Mouse (Mus musculus) adrenal gland, adult (tissue): ENCODE data around the gene Fam83g.
"Not testable (repeated sequence)": the region's sequence is repeated elsewhere in the genome, so short reads cannot be mapped to it uniquely, and the experiment has no call there.

Experiments used
- DNase-seq, 2 experiments: peaks; one replicate each; pipeline ENCODE4 v3.0.0; 2022 to 2023; ENCODE audit warnings: low spot score in 1 of 2; ENCODE audit not compliant: inconsistent age in 2 of 2

The Fam83g gene

GRCm38 (mm10) chr11:61683907-61684731 is at the start of gene Fam83g:
Gene Fam83g, plus strand, starts transcription at chr11:61684091.
- DNase-seq, result peak; percentile 68 to 92

GRCm38 (mm10) chr11:61636309-61636708 is 47.6 kb upstream of the Fam83g start:
- not testable (repeated sequence) for DNase-seq

GRCm38 (mm10) chr11:61637413-61637812 is 46.5 kb upstream of the Fam83g start:
- DNase-seq, result no peak

- DNase-seq, result no peak
Measured at GRCm38 (mm10) chr11:61637856-61638255, 46.0 kb upstream of the Fam83g start.

GRCm38 (mm10) chr11:61638764-61639536 is 44.9 kb upstream of the Fam83g start:
- DNase-seq, result no peak

- no peak for DNase-seq
Measured at GRCm38 (mm10) chr11:61639601-61640177, 44.2 kb upstream of the Fam83g start.

GRCm38 (mm10) chr11:61640585-61640984 is 43.3 kb upstream of the Fam83g start:
- not testable (repeated sequence) for DNase-seq

- no peak for DNase-seq
Measured at GRCm38 (mm10) chr11:61642106-61642505, 41.8 kb upstream of the Fam83g start.

GRCm38 (mm10) chr11:61643184-61643961 is 40.5 kb upstream of the Fam83g start:
- no peak for DNase-seq

- DNase-seq, result no peak
Measured at GRCm38 (mm10) chr11:61644576-61645326, 39.1 kb upstream of the Fam83g start.

GRCm38 (mm10) chr11:61645357-61645857 is 38.5 kb upstream of the Fam83g start:
- DNase-seq, result no peak

- DNase-seq, result no peak
Measured at GRCm38 (mm10) chr11:61646499-61647039, 37.3 kb upstream of the Fam83g start.

- DNase-seq, result no peak
Measured at GRCm38 (mm10) chr11:61647110-61647910, 36.6 kb upstream of the Fam83g start.

- peak in 1 of 2 experiments; percentile 60 for DNase-seq
Measured at GRCm38 (mm10) chr11:61647956-61648748, 35.7 kb upstream of the Fam83g start.

- no peak for DNase-seq
Measured at GRCm38 (mm10) chr11:61648749-61649115, 35.2 kb upstream of the Fam83g start.

GRCm38 (mm10) chr11:61649163-61649580 is 34.7 kb upstream of the Fam83g start:
- DNase-seq, result no peak

GRCm38 (mm10) chr11:61649626-61650025 is 34.3 kb upstream of the Fam83g start:
- DNase-seq, result no peak
